Mouse (Mus musculus) CH12.LX (cell line): ENCODE data around the gene Srd5a1. TPM values are rescaled to one million over a fixed set of nuclear protein-coding genes. Genes with fewer than 3 reads are reported as not detected.

Experiments
- DNase-seq: peaks from one replicate; pipeline ENCODE4 v3.0.0-alpha.2; 2013; ENCODE audit errors: extremely low read depth
- H3K27ac ChIP-seq: 2 replicates; pipeline ENCODE4 v1.5.1; 2012; ENCODE audit warnings: low read depth, mild to moderate bottlenecking, control low read depth, moderate library complexity; ENCODE audit not compliant: insufficient read depth
- H3K27me3 ChIP-seq: replicated peaks from 2 replicates; pipeline ENCODE3; 2012; ENCODE audit warnings: inconsistent platforms
- H3K36me3 ChIP-seq, 2 experiments: replicated peaks in 1 of 2; 2 replicates each; pipeline versions ENCODE3 to v1.6.1; 2012; ENCODE audit warnings: inconsistent platforms in 1 of 2, low read length in 1 of 2, mild to moderate bottlenecking in 1 of 2, mixed read lengths in 1 of 2, moderate library complexity in 1 of 2; ENCODE audit not compliant: control insufficient read depth in 1 of 2, insufficient read depth in 1 of 2
- H3K4me1 ChIP-seq, 2 experiments: 2 replicates each; pipeline ENCODE4 v1.6.1; 2012; ENCODE audit warnings: inconsistent platforms in 1 of 2, moderate library complexity in 1 of 2; ENCODE audit not compliant: insufficient read depth in 2 of 2, control insufficient read depth in 1 of 2
- H3K4me2 ChIP-seq: 2 replicates; pipeline ENCODE4 v1.6.1; 2012; ENCODE audit warnings: low read depth, mild to moderate bottlenecking, control low read depth; ENCODE audit not compliant: poor library complexity, insufficient read depth, severe bottlenecking
- H3K4me3 ChIP-seq, 3 experiments: fragments of 150-350 bp in 1 of 3; sonication (generic) in 1 of 3; replicated peaks in 1 of 3; 2 replicates each; pipeline versions ENCODE3 to v1.5.1; 2011 to 2012; ENCODE audit warnings: low read depth in 2 of 3, low read length in 2 of 3, mild to moderate bottlenecking in 2 of 3, moderate library complexity in 2 of 3, control low read depth in 1 of 3, improper control_type of control experiment in 1 of 3, inconsistent platforms in 1 of 3, mixed read lengths in 1 of 3; ENCODE audit not compliant: poor library complexity in 1 of 3
- H3K79me2 ChIP-seq: replicated peaks from 2 replicates; pipeline ENCODE4 v1.6.1; 2012; ENCODE audit warnings: mild to moderate bottlenecking, moderate library complexity; ENCODE audit not compliant: control insufficient read depth, poor library complexity, insufficient read depth, severe bottlenecking; ENCODE audit errors: extremely low read depth
- H3K9ac ChIP-seq: 2 replicates; pipeline ENCODE4 v1.6.1; 2012; ENCODE audit warnings: low read depth, mild to moderate bottlenecking, control low read depth, moderate library complexity; ENCODE audit not compliant: insufficient read depth
- H3K9me3 ChIP-seq: replicated peaks from 2 replicates; pipeline ENCODE3; 2012; ENCODE audit warnings: low read length, inconsistent platforms, mixed read lengths
- BHLHE40 ChIP-seq: IDR thresholded peaks from 2 replicates; pipeline ENCODE4 v1.6.1; 2011; ENCODE audit warnings: mild to moderate bottlenecking, low read depth, low read length, improper control_type of control experiment
- CHD2 ChIP-seq: IDR thresholded peaks from 2 replicates; pipeline ENCODE4 v1.6.1; 2011; ENCODE audit warnings: low read length, improper control_type of control experiment
- CTCF ChIP-seq, 2 experiments: IDR thresholded peaks in 1 of 2; conservative IDR thresholded peaks in 1 of 2; 2 replicates each; pipeline ENCODE4 v1.5.1; 2011 to 2012; ENCODE audit warnings: low read depth in 2 of 2, low read length in 2 of 2, improper control_type of control experiment in 1 of 2, inconsistent platforms in 1 of 2, mild to moderate bottlenecking in 1 of 2, moderate library complexity in 1 of 2
- ELF1 ChIP-seq: IDR thresholded peaks from 2 replicates; pipeline ENCODE4 v1.6.1; 2014; ENCODE audit warnings: low read depth, mild to moderate bottlenecking, inconsistent platforms, low read length, improper control_type of control experiment
- EP300 ChIP-seq: IDR thresholded peaks from 2 replicates; pipeline ENCODE4 v1.6.1; 2011; ENCODE audit warnings: low read length, improper control_type of control experiment
- ETS1 ChIP-seq: conservative IDR thresholded peaks from 2 replicates; pipeline ENCODE4 v1.6.1; 2012; ENCODE audit warnings: low read depth, mild to moderate bottlenecking, inconsistent platforms, low read length, improper control_type of control experiment, moderate library complexity
- JUN ChIP-seq: IDR thresholded peaks from 2 replicates; pipeline ENCODE4 v1.6.1; 2011; ENCODE audit warnings: low read depth, mild to moderate bottlenecking, low read length, improper control_type of control experiment, moderate library complexity; ENCODE audit not compliant: insufficient read depth
- KAT2A ChIP-seq: IDR thresholded peaks from 2 replicates; pipeline ENCODE4 v1.6.1; 2012; ENCODE audit warnings: low read length, improper control_type of control experiment, inconsistent platforms; ENCODE audit not compliant: insufficient replicate concordance
- MAFK ChIP-seq: IDR thresholded peaks from 2 replicates; pipeline ENCODE4 v1.6.1; 2011; ENCODE audit warnings: low read length, improper control_type of control experiment; ENCODE audit not compliant: insufficient replicate concordance
- MAX ChIP-seq: IDR thresholded peaks from 2 replicates; pipeline ENCODE4 v1.6.1; 2011; ENCODE audit warnings: low read length, improper control_type of control experiment
- MAZ ChIP-seq: IDR thresholded peaks from 2 replicates; pipeline ENCODE4 v1.6.1; 2012; ENCODE audit warnings: low read depth, mild to moderate bottlenecking, inconsistent platforms, low read length, improper control_type of control experiment, moderate library complexity
- MXI1 ChIP-seq: IDR thresholded peaks from 2 replicates; pipeline ENCODE4 v1.6.1; 2011; ENCODE audit warnings: mild to moderate bottlenecking, low read depth, low read length, improper control_type of control experiment
- NELFE ChIP-seq: IDR thresholded peaks from 2 replicates; pipeline ENCODE4 v1.6.1; 2011; ENCODE audit warnings: low read depth, low read length, improper control_type of control experiment
- PAX5 ChIP-seq: IDR thresholded peaks from 2 replicates; pipeline ENCODE4 v1.6.1; 2012; ENCODE audit warnings: low read length, inconsistent platforms, mixed read lengths
- POLR2A ChIP-seq: IDR thresholded peaks from 2 replicates; pipeline ENCODE4 v1.6.1; 2011; ENCODE audit warnings: low read depth, mild to moderate bottlenecking, improper control_type of control experiment, low read length
- POLR2AphosphoS2 ChIP-seq: IDR thresholded peaks from 2 replicates; pipeline ENCODE4 v1.6.1; 2011; ENCODE audit warnings: low read depth, low read length, improper control_type of control experiment
- RCOR1 ChIP-seq: conservative IDR thresholded peaks from 2 replicates; pipeline ENCODE4 v1.6.1; 2012; ENCODE audit warnings: low read depth, mild to moderate bottlenecking, inconsistent platforms, low read length, improper control_type of control experiment
- SIN3A ChIP-seq: IDR thresholded peaks from 2 replicates; pipeline ENCODE4 v1.6.1; 2012; ENCODE audit warnings: low read length, improper control_type of control experiment, inconsistent platforms
- SMC3 ChIP-seq: IDR thresholded peaks from 2 replicates; pipeline ENCODE4 v1.6.1; 2011; ENCODE audit warnings: low read depth, low read length, improper control_type of control experiment
- TBP ChIP-seq: conservative IDR thresholded peaks from 2 replicates; pipeline ENCODE4 v1.6.1; 2011; ENCODE audit warnings: low read depth, low read length, improper control_type of control experiment
- TCF12 ChIP-seq: IDR thresholded peaks from 2 replicates; pipeline ENCODE4 v1.6.1; 2014; ENCODE audit warnings: low read depth, mild to moderate bottlenecking, inconsistent platforms, low read length, improper control_type of control experiment
- UBTF ChIP-seq: IDR thresholded peaks from 2 replicates; pipeline ENCODE4 v1.6.1; 2012; ENCODE audit warnings: low read depth, mild to moderate bottlenecking, inconsistent platforms, low read length, improper control_type of control experiment, moderate library complexity
- USF1 ChIP-seq: IDR thresholded peaks from 2 replicates; pipeline ENCODE4 v1.6.1; 2014; ENCODE audit warnings: low read depth, mild to moderate bottlenecking, inconsistent platforms, low read length, improper control_type of control experiment
- USF2 ChIP-seq: conservative IDR thresholded peaks from 2 replicates; pipeline ENCODE4 v1.6.1; 2011; ENCODE audit warnings: low read depth, low read length, improper control_type of control experiment
- ZNF384 ChIP-seq: IDR thresholded peaks from 2 replicates; pipeline ENCODE4 v1.6.1; 2012; ENCODE audit warnings: low read depth, low read length, improper control_type of control experiment, inconsistent platforms
- dilution Hi-C: fragments of 300-500 bp; cut with MboI; formaldehyde crosslinking; loops from 2 replicates; pipeline ENCODE4 v1.14.3; 2020; ENCODE audit warnings: low sequenced_read_pairs; ENCODE audit not compliant: extremely low pct_unique_long_range_greater_than_20kb, extremely low pct_ligation_motif_present
- in situ Hi-C: fragments of 300-500 bp; cut with MboI; formaldehyde crosslinking; loops from 3 replicates; pipeline ENCODE4 v1.14.3; 2019; ENCODE audit warnings: low sequenced_read_pairs, low pct_ligation_motif_present, low pct_unique_long_range_greater_than_20kb, mixed read lengths
- polyA plus RNA-seq: library from polyadenylated mRNA; unstranded; fragments of >175 nt; gene quantifications from 2 replicates; pipeline ENCODE4 v1.2.1, GENCODE M21; 2012; ENCODE audit warnings: low read depth; ENCODE audit not compliant: insufficient read length
- total RNA-seq, 2 experiments: library from RNA; depleted of rRNA; stranded (reverse); fragments of 300-350 nt in 1 of 2; fragments of >200 nt in 1 of 2; gene quantifications; 2 replicates each; pipeline ENCODE4 v1.2.3; 2012 to 2014

The Srd5a1 gene
- total and polyA plus RNA-seq, 3 experiments = 1.2 to 2.4 (median 2.3) TPM

DNA sequence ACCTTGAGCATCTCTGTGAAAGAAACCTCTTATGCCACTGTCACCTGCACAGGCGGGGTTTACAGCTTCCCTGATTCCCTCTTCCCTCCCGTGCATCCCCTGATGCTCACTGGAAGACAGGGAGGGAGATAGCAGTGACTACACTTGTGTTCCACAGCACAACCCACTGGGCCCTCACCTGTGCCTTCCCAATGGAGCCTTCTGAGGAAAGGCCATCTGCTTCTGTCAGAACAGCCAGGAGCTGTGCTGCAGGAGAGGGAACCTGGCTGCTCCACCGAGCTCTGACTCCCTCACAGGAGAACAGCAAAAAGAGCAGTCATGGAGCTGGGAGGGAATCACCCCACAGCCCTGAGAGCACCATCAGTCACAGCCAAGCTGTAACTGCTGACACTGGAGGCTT is 81.1 kb downstream of the Srd5a1 start:
- TF ChIP-seq TCF12 (no peak), SIN3A (no peak), BHLHE40 (no peak), UBTF (no peak), ZNF384 (no peak), ELF1 (no peak), KAT2A (no peak), MAX (no peak), EP300 (no peak), CHD2 (no peak), RCOR1 (no peak), PAX5 (no peak), ETS1 (no peak)
- no peak overlapping the region for H3K9ac ChIP-seq

DNA sequence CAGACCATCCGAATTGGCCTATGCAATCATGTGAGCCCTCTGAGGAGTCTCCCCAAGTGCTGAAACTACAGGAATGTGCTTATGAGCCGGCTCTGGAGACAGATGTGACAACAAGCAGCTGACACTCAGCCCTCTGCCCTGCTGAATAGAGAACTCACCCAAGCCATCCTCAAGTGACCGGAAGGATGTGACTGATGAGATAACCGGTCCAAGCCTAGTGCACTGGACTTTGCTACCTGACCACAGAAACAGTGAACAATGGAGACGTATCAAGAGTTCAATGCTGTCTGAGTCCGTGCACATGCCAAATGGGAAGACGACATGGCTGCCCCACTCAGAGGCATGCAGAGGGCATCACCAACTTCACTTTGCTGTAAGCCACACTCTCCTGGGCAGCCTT is 82.7 kb downstream of the Srd5a1 start:
- dilution Hi-C loops (no loop called here), in situ Hi-C loops (no loop called here)
- Histone ChIP-seq H3K27ac (no peak overlapping the region), H3K9me3 (no peaks in the 10 kb centered on the region), H3K9ac (no peak overlapping the region), H3K27me3 (no peaks in the 10 kb centered on the region), H3K36me3 (peaks cover 5 to 65% of the 10 kb centered on the region in 2 experiments), H3K4me1 (peaks cover 12 to 37% of the 10 kb centered on the region in 2 experiments), H3K79me2 (peaks cover 30% of the 10 kb centered on the region), H3K4me3 (no peak overlapping the region), H3K4me2 (no peak overlapping the region)
- DNase-seq = no peak
- TF ChIP-seq MAX (no peak), TBP (no peak), USF2 (no peak), ZNF384 (no peak), ELF1 (no peak), CTCF (conservative IDR thresholded peaks at IDR 0.05 in 1 of 2, IDR thresholded peaks at IDR 0.05 in 1 of 2; ENCODE audit: low read depth in 2 of 2, low read length in 2 of 2) (no peak), MXI1 (no peak), PAX5 (no peak), POLR2A (no peak), EP300 (no peak), USF1 (no peak), SMC3 (no peak), KAT2A (no peak), NELFE (no peak), ETS1 (no peak), UBTF (no peak), JUN (no peak), POLR2AphosphoS2 (no peak), MAFK (no peak), MAZ (no peak)

More for the DNA sequence above, 81.1 kb downstream of the Srd5a1 start:
- in situ Hi-C loops (no loop called here), dilution Hi-C loops (no loop called here)
- H3K4me2 ChIP-seq = no peak overlapping the region
- peaks cover 12 to 37% of the 10 kb centered on the region in 2 experiments for H3K4me1 ChIP-seq
- H3K4me3 ChIP-seq = no peak overlapping the region
- no peak for DNase-seq
- no peaks in the 10 kb centered on the region for H3K9me3 ChIP-seq
- H3K27me3 ChIP-seq = no peaks in the 10 kb centered on the region
- H3K79me2 ChIP-seq = peaks cover 32% of the 10 kb centered on the region
- H3K36me3 ChIP-seq = peaks cover 5 to 53% of the 10 kb centered on the region in 2 experiments
- H3K27ac ChIP-seq = no peak overlapping the region
